Mouse (Mus musculus): ENCODE data around the gene Cfap70. TPM values are rescaled to one million over a fixed set of nuclear protein-coding genes. Genes with fewer than 3 reads are reported as not detected.

Cfap70 gene
- polyA plus RNA-seq, 1 experiment from 2014 or later, result 0.44 TPM

GRCm38 (mm10) chr14:20478801-20479200, 26.8 kb upstream of the Cfap70 start:
- no peaks in the 10 kb centered on the region for H3K9me3 ChIP-seq (ENCODE audit: control insufficient read depth, low read length)
- no peak overlapping the region for H3K9ac ChIP-seq (ENCODE audit: low read length)
- H3K4me3 ChIP-seq (ENCODE audit: low read depth, low read length), result peak overlapping the region; percentile 59; the same call in 1 of the 2 replicates
- H3K4me1 ChIP-seq (ENCODE audit: control insufficient read depth, insufficient read depth, low read length), result 0 out of 2 replicates have a peak, but pooled peaks cover 2% of the 10 kb centered on the region
- WGBS, result 31% methylated on average over 7 of the region's 7 CpGs
- H3K27ac ChIP-seq (ENCODE audit: low read depth, low read length), result no peak overlapping the region
- H3K4me2 ChIP-seq, result peak overlapping the region; percentile 91
- peak; percentile 79 for DNase-seq (ENCODE audit: low spot score, missing footprints)
- no peak for ATAC-seq (ENCODE audit: low FRiP score)
- no peaks in the 10 kb centered on the region for H3K36me3 ChIP-seq (ENCODE audit: control insufficient read depth, insufficient read depth, low read length)
- H3K27me3 ChIP-seq (ENCODE audit: control insufficient read depth, insufficient read depth, low read length), result peaks cover 4% of the 10 kb centered on the region; the same call in 1 of the 2 replicates

DNA sequence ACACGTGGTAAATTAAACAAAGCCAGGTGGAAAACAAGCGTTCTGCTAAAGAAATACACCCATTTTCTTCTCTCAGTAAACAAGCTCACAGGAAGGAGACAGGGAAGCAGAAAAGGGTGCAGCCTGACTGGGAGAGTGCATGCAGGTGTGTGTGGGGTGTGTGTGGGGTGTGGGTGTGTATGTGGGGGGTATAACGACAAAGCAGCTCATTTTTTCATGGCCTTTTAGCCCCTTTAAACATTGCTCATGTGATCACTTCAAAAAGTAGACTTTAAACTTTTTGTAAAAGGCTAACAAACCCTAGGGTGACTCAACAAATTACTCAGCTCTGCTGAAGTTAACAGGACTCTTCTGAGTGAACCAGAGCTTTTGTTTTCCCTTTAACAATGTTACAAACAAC, 26.4 kb upstream of the Cfap70 start:
- Histone ChIP-seq H3K4me1 (ENCODE audit: control insufficient read depth, insufficient read depth, low read length) (0 out of 2 replicates have a peak, but pooled peaks cover 2% of the 10 kb centered on the region), H3K9me3 (ENCODE audit: control insufficient read depth, low read length) (no peaks in the 10 kb centered on the region), H3K4me3 (ENCODE audit: low read depth, low read length) (no peak overlapping the region), H3K27me3 (ENCODE audit: control insufficient read depth, insufficient read depth, low read length) (peaks cover 4% of the 10 kb centered on the region; the same call in 1 of the 2 replicates), H3K4me2 (no peak overlapping the region), H3K9ac (ENCODE audit: low read length) (no peak overlapping the region), H3K36me3 (ENCODE audit: control insufficient read depth, insufficient read depth, low read length) (no peaks in the 10 kb centered on the region), H3K27ac (ENCODE audit: low read depth, low read length) (no peak overlapping the region)
- ATAC-seq (ENCODE audit: low FRiP score) (no peak), DNase-seq (ENCODE audit: low spot score, missing footprints) (no peak)
- WGBS, result 66% methylated on average over 3 of the region's 3 CpGs

DNA sequence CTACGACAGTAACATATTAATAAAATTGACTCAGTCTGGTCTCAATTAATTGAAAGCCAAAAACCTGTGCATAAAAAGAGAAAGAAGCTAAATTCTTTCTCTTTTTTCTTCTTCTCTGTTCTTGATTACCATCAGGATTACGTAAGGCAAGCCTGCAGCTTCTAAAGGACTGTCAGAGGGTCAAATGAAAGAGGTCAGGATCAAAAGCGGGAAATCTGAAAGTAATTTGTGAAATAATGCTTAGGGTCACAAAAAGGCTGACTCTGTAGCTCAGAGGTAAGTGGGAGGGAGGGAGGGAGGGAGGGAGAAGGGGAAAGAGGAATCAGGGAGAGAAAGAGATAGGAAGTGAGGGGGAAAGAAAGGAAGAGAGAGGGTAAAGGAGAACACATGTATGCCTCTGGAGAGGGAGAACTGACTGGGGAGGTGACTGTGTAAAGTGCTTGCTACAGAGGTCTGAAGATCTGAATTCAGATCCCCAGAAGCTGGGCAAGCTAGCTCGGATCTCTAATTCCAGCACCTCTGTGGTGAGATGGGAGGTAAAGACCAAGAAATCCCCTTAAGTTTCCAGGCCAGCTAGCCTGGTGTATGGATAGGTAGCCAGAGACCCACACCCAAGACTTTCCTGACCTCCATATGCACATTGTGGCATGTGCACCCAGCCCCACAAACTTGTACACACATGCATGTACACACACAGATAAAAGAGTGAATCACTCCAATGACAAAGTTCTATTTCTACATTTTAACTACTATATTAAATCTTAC, 25.4 kb upstream of the Cfap70 start:
- Histone ChIP-seq H3K9me3 (ENCODE audit: control insufficient read depth, low read length) (no peaks in the 10 kb centered on the region), H3K27me3 (ENCODE audit: control insufficient read depth, insufficient read depth, low read length) (peaks cover 4% of the 10 kb centered on the region; the same call in 1 of the 2 replicates)
- 39% methylated on average over 4 of the region's 4 CpGs for WGBS

DNA sequence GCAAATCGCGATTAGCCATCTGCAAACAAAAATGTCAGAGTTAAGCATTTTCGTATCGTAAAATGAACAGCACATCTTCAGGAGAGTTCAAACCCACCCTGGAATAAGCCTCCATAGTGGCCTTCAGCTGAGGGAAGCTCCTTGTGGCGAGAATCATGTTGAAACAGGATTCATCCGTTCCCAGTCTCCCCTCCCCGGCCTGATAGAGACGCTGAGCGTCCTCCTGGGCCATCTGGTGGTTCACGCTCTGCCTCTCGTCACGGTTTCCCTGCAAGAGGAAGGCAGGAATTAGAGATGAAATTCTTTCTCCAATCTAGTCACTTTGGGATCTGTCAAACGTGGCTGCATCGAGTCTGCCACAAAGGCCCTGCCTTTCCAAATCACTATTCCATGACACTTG, 8.2 kb upstream of the Cfap70 start:
- no peak for DNase-seq (ENCODE audit: low spot score, missing footprints)
- Histone ChIP-seq H3K4me2 (no peak overlapping the region), H3K9me3 (ENCODE audit: control insufficient read depth, low read length) (no peaks in the 10 kb centered on the region), H3K27me3 (ENCODE audit: control insufficient read depth, insufficient read depth, low read length) (no peaks in the 10 kb centered on the region), H3K4me3 (ENCODE audit: low read depth, low read length) (no peak overlapping the region), H3K9ac (ENCODE audit: low read length) (no peak overlapping the region), H3K27ac (ENCODE audit: low read depth, low read length) (no peak overlapping the region), H3K4me1 (ENCODE audit: control insufficient read depth, insufficient read depth, low read length) (no peaks in the 10 kb centered on the region), H3K36me3 (ENCODE audit: control insufficient read depth, insufficient read depth, low read length) (no peaks in the 10 kb centered on the region)
- 85% methylated on average over 14 of the region's 14 CpGs for WGBS
- no peak for ATAC-seq (ENCODE audit: low FRiP score)

More for the DNA sequence above, 25.4 kb upstream of the Cfap70 start:
- no peak overlapping the region for H3K27ac ChIP-seq (ENCODE audit: low read depth, low read length)
- no peak overlapping the region for H3K4me2 ChIP-seq
- H3K4me3 ChIP-seq (ENCODE audit: low read depth, low read length), result no peak overlapping the region
- ATAC-seq (ENCODE audit: low FRiP score), result no peak
- DNase-seq (ENCODE audit: low spot score, missing footprints), result peak; percentile 77
- no peaks in the 10 kb centered on the region for H3K36me3 ChIP-seq (ENCODE audit: control insufficient read depth, insufficient read depth, low read length)
- 0 out of 2 replicates have a peak, but pooled peaks cover 2% of the 10 kb centered on the region for H3K4me1 ChIP-seq (ENCODE audit: control insufficient read depth, insufficient read depth, low read length)
- no peak overlapping the region for H3K9ac ChIP-seq (ENCODE audit: low read length)

- H3K27ac ChIP-seq (ENCODE audit: low read depth, low read length), result no peak overlapping the region
- WGBS, result 95% methylated on average over 9 of the region's 9 CpGs
These were observed 6.4 kb upstream of the Cfap70 start for GRCm38 (mm10) chr14:20458378-20458777.

DNA sequence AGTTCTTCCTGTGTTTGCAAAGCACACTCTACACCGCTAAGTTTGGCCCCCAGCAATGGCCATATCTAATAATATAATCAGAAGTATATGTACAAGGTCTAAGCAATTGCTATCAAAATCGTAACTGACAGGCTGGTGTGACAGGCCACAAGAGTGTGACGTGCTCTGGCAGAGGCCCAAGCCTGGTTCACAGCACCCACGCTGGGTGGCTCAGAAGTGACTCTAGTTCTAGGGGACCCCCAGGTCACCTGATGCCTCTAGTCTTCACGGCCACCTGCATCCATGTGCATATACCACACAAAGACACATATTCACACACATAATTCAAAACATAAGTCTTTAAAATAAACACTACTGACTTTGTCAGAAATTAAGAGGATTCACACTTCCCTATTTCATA, 903 bp upstream of the Cfap70 start:
- no peaks in the 10 kb centered on the region for H3K36me3 ChIP-seq (ENCODE audit: control insufficient read depth, insufficient read depth, low read length)
- 96% methylated on average over 5 of the region's 5 CpGs for WGBS
- no peaks in the 10 kb centered on the region for H3K27me3 ChIP-seq (ENCODE audit: control insufficient read depth, insufficient read depth, low read length)
- DNase-seq (ENCODE audit: low spot score, missing footprints) (no peak), ATAC-seq (ENCODE audit: low FRiP score) (no peak)
- H3K4me2 ChIP-seq, result no peak overlapping the region
- H3K9me3 ChIP-seq (ENCODE audit: control insufficient read depth, low read length), result no peaks in the 10 kb centered on the region
- peaks cover 4% of the 10 kb centered on the region for H3K4me1 ChIP-seq (ENCODE audit: control insufficient read depth, insufficient read depth, low read length)
- no peak overlapping the region for H3K9ac ChIP-seq (ENCODE audit: low read length)
- H3K4me3 ChIP-seq (ENCODE audit: low read depth, low read length), result no peak overlapping the region
- no peak overlapping the region for H3K27ac ChIP-seq (ENCODE audit: low read depth, low read length)

More at GRCm38 (mm10) chr14:20458378-20458777, 6.4 kb upstream of the Cfap70 start:
- no peak overlapping the region for H3K4me3 ChIP-seq (ENCODE audit: low read depth, low read length)
- no peaks in the 10 kb centered on the region for H3K36me3 ChIP-seq (ENCODE audit: control insufficient read depth, insufficient read depth, low read length)
- no peak overlapping the region for H3K9ac ChIP-seq (ENCODE audit: low read length)
- ATAC-seq (ENCODE audit: low FRiP score) (no peak), DNase-seq (ENCODE audit: low spot score, missing footprints) (no peak)
- H3K9me3 ChIP-seq (ENCODE audit: control insufficient read depth, low read length), result no peaks in the 10 kb centered on the region
- H3K27me3 ChIP-seq (ENCODE audit: control insufficient read depth, insufficient read depth, low read length), result no peaks in the 10 kb centered on the region
- no peak overlapping the region for H3K4me2 ChIP-seq
- no peaks in the 10 kb centered on the region for H3K4me1 ChIP-seq (ENCODE audit: control insufficient read depth, insufficient read depth, low read length)

- Histone ChIP-seq H3K4me3 (ENCODE audit: low read depth, low read length) (peak overlapping the region; percentile 28; the same call in 1 of the 2 replicates), H3K4me2 (peak overlapping the region; percentile 48), H3K36me3 (ENCODE audit: control insufficient read depth, insufficient read depth, low read length) (no peaks in the 10 kb centered on the region), H3K9ac (ENCODE audit: low read length) (peak overlapping the region; percentile 51), H3K9me3 (ENCODE audit: control insufficient read depth, low read length) (no peaks in the 10 kb centered on the region), H3K27ac (ENCODE audit: low read depth, low read length) (no peak overlapping the region), H3K4me1 (ENCODE audit: control insufficient read depth, insufficient read depth, low read length) (peaks cover 4% of the 10 kb centered on the region), H3K27me3 (ENCODE audit: control insufficient read depth, insufficient read depth, low read length) (no peaks in the 10 kb centered on the region)
- DNase-seq (ENCODE audit: low spot score, missing footprints), result no peak
- no peak for ATAC-seq (ENCODE audit: low FRiP score)
- WGBS, result 14% methylated on average over 2 of the region's 2 CpGs
These were observed 724 bp downstream of the Cfap70 start for GRCm38 (mm10) chr14:20451302-20451701.

GRCm38 (mm10) chr14:20447209-20447608, 4.8 kb downstream of the Cfap70 start:
- H3K4me2 ChIP-seq, result no peak overlapping the region
- H3K4me1 ChIP-seq (ENCODE audit: control insufficient read depth, insufficient read depth, low read length), result peaks cover 4% of the 10 kb centered on the region
- H3K9me3 ChIP-seq (ENCODE audit: control insufficient read depth, low read length), result no peaks in the 10 kb centered on the region
- no peaks in the 10 kb centered on the region for H3K36me3 ChIP-seq (ENCODE audit: control insufficient read depth, insufficient read depth, low read length)
- DNase-seq (ENCODE audit: low spot score, missing footprints) (no peak), ATAC-seq (ENCODE audit: low FRiP score) (no peak)
- 70% methylated on average over 12 of the region's 12 CpGs for WGBS
- H3K9ac ChIP-seq (ENCODE audit: low read length), result no peak overlapping the region
- H3K4me3 ChIP-seq (ENCODE audit: low read depth, low read length), result no peak overlapping the region
- H3K27me3 ChIP-seq (ENCODE audit: control insufficient read depth, insufficient read depth, low read length), result no peaks in the 10 kb centered on the region
- no peak overlapping the region for H3K27ac ChIP-seq (ENCODE audit: low read depth, low read length)

GRCm38 (mm10) chr14:20442252-20442651, 9.8 kb downstream of the Cfap70 start:
- Histone ChIP-seq H3K9ac (ENCODE audit: low read length) (no peak overlapping the region), H3K27me3 (ENCODE audit: control insufficient read depth, insufficient read depth, low read length) (no peaks in the 10 kb centered on the region), H3K9me3 (ENCODE audit: control insufficient read depth, low read length) (no peaks in the 10 kb centered on the region), H3K27ac (ENCODE audit: low read depth, low read length) (no peak overlapping the region), H3K4me1 (ENCODE audit: control insufficient read depth, insufficient read depth, low read length) (no peaks in the 10 kb centered on the region; the same call in 1 of the 2 replicates), H3K4me3 (ENCODE audit: low read depth, low read length) (no peak overlapping the region), H3K4me2 (no peak overlapping the region), H3K36me3 (ENCODE audit: control insufficient read depth, insufficient read depth, low read length) (no peaks in the 10 kb centered on the region)
- 54% methylated on average over 17 of the region's 17 CpGs for WGBS
- no peak for DNase-seq (ENCODE audit: low spot score, missing footprints)
- 0 out of 2 replicates have a peak, but pooled peaks have one; percentile 14 for ATAC-seq (ENCODE audit: low FRiP score)

Measured in midbrain, embryonic 11.5 days (tissue).